Mouse (Mus musculus) layer of hippocampus, postnatal 36 days (tissue): Measurements from ENCODE around the gene Trp53bp1. TPM values are rescaled to one million over a fixed set of nuclear protein-coding genes. Genes with fewer than 3 reads are reported as not detected.

Source experiments
- DNase-seq, 2 experiments: peaks; one replicate each; pipeline ENCODE4 v3.0.0; 2022
- total RNA-seq, 2 experiments: library from RNA; stranded (reverse); gene quantifications; 2 replicates each; pipeline ENCODE4 v1.2.3; 2021

Gene Trp53bp1
- total RNA-seq, 2 experiments from 2014 or later, result 145 to 163 TPM

DNA sequence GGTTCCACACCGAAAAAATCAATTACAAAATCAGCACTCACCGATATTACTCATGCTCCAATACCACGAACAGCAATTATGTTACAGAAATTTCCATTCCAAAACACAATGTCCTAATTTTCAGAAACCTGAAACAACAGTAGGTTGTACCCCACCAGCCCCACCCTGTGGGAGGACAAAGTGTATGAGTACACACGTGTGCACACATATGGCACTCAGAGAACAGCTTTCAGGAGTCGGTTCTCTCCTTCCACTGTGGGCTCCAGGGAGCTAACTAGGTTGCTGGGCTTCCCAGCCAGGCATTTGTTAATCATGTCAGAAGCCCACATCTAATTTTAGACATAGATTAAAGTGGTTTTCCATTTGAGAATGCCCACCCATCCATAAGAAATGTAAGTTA is 27.1 kb downstream of the Trp53bp1 start:
- DNase-seq, result peak; percentile 38 to 48

DNA sequence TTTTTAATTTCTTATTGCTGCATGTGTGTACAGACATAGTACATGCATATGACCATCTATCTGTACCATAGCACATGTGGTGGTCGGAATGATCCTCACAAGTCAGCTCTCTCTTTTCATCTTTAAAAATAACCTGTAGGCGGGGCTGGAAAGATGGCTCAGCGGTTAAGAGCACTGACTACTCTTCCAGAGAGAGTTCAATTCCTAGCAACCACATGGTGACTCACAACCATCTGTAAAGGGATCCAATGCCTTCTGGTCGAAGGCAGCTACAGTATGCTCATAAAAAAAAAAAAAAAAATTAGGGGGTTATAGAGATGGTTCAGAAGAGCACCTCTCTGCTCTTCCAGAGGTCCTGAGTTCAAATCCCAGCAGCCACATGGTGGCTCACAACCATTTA is 31.8 kb downstream of the Trp53bp1 start:
- DNase-seq, result peak in 1 of 2 experiments; percentile 29

DNA sequence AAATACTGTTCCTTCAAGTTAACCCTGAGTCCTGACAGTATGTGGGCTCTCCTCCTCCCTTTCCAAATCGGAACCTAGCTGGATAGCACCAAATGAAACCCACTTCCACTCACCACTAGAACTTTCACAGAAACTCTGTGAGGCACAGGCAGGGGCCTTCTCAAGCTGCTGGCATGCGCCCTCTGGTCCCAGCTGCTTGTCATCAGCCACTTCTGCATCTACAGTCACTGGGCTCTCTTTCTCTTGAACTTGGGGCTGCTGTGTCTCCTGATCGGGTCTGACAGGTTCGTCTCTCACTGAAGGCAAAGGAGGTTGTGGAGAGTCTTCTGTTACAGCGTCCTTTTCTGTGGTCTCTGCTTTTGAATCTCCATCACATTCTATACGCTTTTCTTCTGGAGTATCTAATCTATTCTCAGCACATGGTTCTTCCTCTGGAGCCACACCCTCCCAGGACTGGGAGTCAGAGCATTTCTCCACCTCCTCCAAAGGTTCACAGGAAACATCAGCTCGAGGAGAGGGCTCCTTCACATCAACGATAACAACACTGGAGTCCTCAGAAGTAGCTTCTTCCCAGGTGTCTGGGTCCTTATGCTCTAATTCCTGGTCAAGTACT is 35.6 kb downstream of the Trp53bp1 start:
- DNase-seq, result no peak

DNA sequence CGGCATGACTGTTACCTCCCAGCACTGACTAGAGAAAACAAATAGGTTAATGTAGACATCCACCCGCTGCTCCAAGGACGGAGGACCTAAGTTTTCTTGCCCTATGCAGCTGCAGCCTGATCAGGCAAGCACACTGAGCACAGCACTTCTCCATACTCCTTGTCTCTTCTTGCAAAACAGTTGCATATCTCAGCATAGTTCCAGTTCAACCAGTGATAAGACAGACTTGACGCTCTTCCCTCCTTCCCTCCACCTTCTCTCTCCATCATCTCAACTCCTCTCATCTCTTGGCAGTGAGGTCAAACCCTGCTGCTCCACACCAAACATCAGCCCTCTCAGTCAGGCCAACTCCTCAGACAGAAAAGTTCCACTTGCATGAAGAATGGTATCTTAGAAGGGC is 43.1 kb downstream of the Trp53bp1 start:
- DNase-seq, result no peak

GRCm38 (mm10) chr2:121223010-121223409 is 48.2 kb downstream of the Trp53bp1 start:
- peak; percentile 63 to 64 for DNase-seq

DNA sequence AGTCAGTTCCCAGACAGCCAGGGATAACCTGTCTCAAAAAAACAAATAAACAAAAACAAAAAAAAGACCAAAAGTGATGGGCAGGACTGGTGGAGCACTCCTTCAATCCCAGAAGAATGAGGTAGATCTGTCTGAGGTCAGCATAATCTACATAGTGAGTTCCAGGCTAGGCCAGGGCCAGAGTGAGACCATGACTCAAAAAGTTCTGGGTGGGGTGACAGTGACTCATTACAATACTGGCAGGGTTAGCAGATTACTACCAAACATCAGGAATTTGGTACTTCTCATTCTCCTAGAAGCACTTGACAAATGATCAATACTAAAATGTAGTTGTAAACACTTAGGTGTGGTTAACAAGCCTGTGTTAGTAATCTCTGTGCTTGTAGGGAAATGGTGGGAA is 51.2 kb downstream of the Trp53bp1 start:
- no peak for DNase-seq

GRCm38 (mm10) chr2:121219177-121219576 is 52.0 kb downstream of the Trp53bp1 start:
- DNase-seq, result no peak

DNA sequence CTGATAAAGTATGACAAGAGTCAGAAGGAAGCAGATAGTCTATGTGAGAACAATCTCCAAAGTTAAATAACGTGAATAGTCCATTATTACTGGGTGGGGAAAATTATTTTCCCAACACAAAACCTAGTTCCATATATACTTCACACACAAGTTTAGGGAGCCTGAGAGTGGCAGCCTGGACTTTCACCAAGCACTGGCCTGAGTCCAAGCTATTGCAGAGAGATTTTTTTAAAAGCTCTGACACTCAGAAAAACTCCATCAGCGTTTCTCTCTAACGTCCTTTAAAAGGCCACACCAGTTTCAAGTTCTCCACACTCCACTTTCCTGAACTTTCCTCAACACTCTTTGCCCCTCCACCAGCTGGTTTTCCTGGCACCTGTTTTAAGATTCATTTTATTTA is 56.7 kb downstream of the Trp53bp1 start:
- DNase-seq, result no peak

- DNase-seq, result no peak
Observed at GRCm38 (mm10) chr2:121206541-121206940, 64.7 kb downstream of the Trp53bp1 start.

DNA sequence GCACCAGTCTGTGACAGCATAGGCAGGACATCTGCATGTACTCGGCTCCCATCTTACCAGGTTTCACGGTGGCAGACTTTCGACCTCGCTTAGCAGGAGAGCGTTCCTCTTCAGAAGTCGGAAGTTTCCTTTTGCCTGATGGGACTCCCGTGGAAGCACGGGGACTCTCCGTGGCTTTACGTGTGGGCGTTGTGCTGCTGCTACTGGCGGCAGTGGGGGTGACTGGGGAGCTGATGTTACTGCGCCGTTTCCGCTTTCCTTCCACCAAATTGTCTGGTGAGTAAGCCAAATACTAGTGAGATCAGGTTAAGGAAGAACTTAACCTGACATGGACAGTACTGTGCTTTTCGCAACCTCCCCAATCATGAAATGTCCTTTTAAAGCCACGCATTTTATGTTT is 66.9 kb downstream of the Trp53bp1 start:
- DNase-seq, result no peak

DNA sequence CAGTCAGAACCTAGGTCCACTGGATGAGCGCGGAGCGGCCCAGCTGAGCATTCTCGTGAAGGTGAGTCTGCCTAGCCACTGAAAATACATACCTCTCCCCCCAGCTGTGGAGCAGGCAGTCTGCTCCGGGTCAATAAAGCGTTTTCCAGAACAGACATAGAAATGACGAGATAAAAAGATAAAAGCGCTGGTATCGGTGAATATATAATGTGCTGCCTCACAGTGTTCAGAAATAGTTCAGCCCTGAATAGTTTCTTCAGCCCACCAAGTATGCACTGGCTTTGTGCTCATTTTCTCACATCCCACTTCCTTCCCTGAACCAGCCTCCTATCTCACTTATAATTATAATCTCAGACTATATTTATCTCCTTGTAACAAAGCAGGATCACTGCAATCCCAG is 75.7 kb downstream of the Trp53bp1 start:
- no peak for DNase-seq

- no peak for DNase-seq
Observed at GRCm38 (mm10) chr2:121188530-121188929, 82.7 kb downstream of the Trp53bp1 start.

- no peak for DNase-seq
Observed at GRCm38 (mm10) chr2:121184142-121184541, 87.1 kb downstream of the Trp53bp1 start.

GRCm38 (mm10) chr2:121183431-121183830 is 87.8 kb downstream of the Trp53bp1 start:
- DNase-seq, result no peak

GRCm38 (mm10) chr2:121178828-121179479 is 92.3 kb downstream of the Trp53bp1 start:
- DNase-seq, result no peak

DNA sequence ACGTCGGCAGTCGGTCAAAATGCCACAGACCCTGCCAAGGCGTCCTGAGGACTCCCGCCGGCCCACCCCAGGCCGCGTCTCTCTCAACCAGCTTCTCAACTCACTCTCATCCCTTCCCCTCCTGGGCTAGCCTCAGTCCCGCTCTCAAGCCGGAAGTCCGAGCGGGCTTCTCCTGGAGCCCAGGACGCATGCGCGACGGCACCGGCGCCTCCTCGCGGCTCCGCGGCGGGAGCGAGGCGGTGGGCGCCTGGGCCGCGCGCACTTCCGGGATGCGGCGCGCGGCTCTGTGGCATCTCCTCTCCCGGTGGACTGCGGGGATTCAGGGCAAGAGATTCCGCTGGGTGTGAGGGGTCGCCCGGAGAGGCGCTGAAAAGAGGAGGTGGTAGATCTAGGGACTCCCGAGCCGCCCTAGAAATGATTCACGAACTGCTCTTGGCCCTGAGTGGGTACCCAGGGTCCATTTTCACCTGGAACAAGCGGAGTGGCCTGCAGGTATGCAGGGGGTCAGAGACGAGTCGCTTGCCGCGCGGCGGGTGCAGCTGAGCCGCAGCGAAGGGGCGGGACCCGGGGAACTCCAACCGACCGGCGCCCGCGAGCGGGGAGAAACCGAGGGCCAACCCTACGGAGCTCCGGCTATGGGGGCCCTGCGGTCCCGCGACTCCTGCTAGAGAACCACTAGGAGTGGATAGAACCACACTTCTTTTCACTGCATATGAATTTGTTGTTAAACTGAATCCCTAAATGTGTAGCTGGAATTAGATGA is 100.0 kb downstream of the Trp53bp1 start, which contains the start of gene Zscan29:
Gene Zscan29, minus strand, starts transcription at position 146 of the 763 bp plus-strand sequence.
- peak; percentile 84 to 85 for DNase-seq

GRCm38 (mm10) chr2:121170481-121170971 is 100.7 kb downstream of the Trp53bp1 start, which contains the start of gene Tubgcp4:
Tubgcp4 (plus strand) TSS chr2:121170654.
- DNase-seq, result peak in 1 of 2 experiments; percentile 21

DNA sequence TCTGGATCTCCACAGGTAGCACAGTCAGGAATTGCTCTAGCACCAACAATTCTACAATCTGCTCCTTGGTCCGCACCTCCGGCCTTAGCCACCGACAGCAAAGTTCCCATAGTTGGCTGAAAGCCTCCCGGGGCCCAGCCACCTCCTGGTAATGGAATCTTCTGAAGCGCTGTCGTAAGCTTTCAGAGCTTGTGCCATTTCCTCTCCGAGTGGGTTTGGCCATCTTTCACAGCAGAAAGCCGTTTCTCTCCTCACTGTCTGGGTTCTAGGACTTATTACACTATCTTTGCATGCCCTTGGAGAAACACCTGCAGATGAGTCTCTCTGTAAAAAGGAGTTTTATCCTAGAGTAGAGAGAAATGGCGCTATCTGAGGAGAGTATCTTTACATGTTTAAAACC is 101.3 kb downstream of the Trp53bp1 start:
- no peak for DNase-seq

DNA sequence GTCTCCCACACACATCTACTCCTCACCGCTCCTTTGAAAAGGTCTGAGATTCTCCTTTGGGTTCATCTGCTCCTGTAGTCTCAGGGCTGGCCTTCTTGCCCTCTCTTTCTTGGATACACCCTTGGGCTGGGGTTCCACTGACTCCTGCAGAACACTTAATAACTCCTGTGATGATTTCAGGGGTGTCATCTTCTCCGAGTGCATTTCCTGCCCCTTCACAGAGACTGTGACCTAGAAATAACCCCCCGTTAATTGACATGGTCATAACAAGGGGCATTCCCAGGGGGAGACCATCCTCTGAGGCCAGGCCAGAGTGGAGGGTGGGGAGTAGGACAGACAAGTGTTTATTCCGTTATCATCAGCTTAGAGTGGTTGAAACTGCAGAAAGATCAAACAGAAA is 102.0 kb downstream of the Trp53bp1 start:
- no peak for DNase-seq

DNA sequence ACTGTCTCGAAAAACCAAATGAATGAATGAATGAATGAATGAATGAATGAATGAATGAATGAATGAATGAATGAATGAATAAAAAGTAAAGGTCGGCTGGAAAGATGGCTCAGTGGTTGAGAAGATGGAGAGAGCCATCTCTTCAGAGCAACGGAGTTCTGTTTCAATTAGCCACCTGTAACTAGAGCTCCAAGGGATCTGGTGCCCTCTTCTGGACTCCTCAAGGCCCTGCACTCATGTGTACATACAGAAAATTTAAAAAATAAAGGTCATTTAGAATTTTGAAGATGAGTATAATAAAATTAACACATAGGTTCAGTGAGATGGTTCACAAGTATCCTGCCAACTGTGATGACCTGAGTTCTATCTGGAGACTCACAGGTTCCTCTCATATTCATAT is 118.1 kb downstream of the Trp53bp1 start:
- DNase-seq, result no peak

DNA sequence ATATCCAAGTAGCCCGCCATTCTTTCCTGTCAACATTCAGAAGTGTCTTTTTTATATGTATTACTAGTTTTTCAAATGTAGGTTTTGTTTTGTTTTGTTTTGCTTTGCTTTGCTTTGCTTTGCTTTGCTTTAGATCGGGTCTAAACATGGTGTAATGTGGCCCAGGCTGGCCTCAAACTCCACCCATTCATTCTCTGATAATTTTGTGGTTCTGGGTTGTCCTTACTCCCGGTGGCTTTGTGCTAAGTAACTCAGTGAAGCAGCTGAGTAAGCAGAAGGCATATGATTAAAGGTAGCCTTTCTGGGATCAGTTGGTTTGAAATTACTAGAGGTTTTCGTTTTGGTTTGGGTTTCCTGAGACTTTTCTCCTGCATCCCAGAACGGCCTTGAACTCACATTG is 121.5 kb downstream of the Trp53bp1 start:
- no peak for DNase-seq
